Mouse (Mus musculus) heart, adult 2 months (tissue): Measurements from ENCODE around the gene Galnt2. TPM values are rescaled to one million over a fixed set of nuclear protein-coding genes. Genes with fewer than 3 reads are reported as not detected.

Experiments used
- DNase-seq, 2 experiments: peaks; one replicate each; pipeline ENCODE4 v3.0.0; 2021
- H3K27ac ChIP-seq: fragments of 200-600 bp; 2 replicates; pipeline ENCODE4 v1.8.1; 2022
- H3K27me3 ChIP-seq: fragments of 200-500 bp; 2 replicates; pipeline ENCODE4 v1.6.1; 2012; ENCODE audit warnings: mild to moderate bottlenecking, low read length, inconsistent platforms, mixed read lengths; ENCODE audit not compliant: control insufficient read depth, insufficient read depth
- H3K36me3 ChIP-seq: fragments of 200-500 bp; 2 replicates; pipeline ENCODE4 v1.6.1; 2012; ENCODE audit warnings: low read length, inconsistent platforms; ENCODE audit not compliant: control insufficient read depth, insufficient read depth
- H3K4me1 ChIP-seq: fragments of 200-500 bp; 2 replicates; pipeline ENCODE4 v1.6.1; 2011; ENCODE audit warnings: low read length; ENCODE audit not compliant: control insufficient read depth, insufficient read depth
- H3K4me3 ChIP-seq: fragments of 200-600 bp; 2 replicates; pipeline ENCODE4 v1.8.1; 2022
- H3K79me2 ChIP-seq: fragments of 200-500 bp; replicated peaks from 2 replicates; pipeline ENCODE4 v1.6.1; 2012; ENCODE audit warnings: mild to moderate bottlenecking, inconsistent platforms, low read length, moderate library complexity, mixed read lengths; ENCODE audit not compliant: control insufficient read depth, insufficient read depth
- H3K9ac ChIP-seq: fragments of 200-500 bp; 2 replicates; pipeline ENCODE4 v1.6.1; 2012; ENCODE audit warnings: low read depth, mild to moderate bottlenecking, control low read depth, inconsistent platforms, low read length, mixed read lengths
- CTCF ChIP-seq: fragments of 200-600 bp; IDR thresholded peaks from 2 replicates; pipeline ENCODE4 v1.8.1; 2022; ENCODE audit warnings: antibody characterized with exemption, mild to moderate bottlenecking, moderate library complexity
- EP300 ChIP-seq: fragments of 200-500 bp; IDR thresholded peaks from 2 replicates; pipeline ENCODE4 v1.6.1; 2011; ENCODE audit warnings: low read depth, low read length, control low read depth; ENCODE audit not compliant: insufficient read depth
- POLR2A ChIP-seq: fragments of 200-500 bp; IDR thresholded peaks from 2 replicates; pipeline ENCODE4 v1.6.1; 2011; ENCODE audit warnings: mild to moderate bottlenecking, low read depth, low read length, control low read depth; ENCODE audit not compliant: insufficient read depth
- WGBS: fragments of 180-500 bp; shearing (Covaris S2); methylation state at CpG from one replicate; pipeline ENCODE4 v1.1.7; 2018; 5-methylcytosine and 5-hydroxymethylcytosine counted together
- intact Hi-C: fragments of 180-260 bp; cut with DNase I; formaldehyde crosslinking; loops from one replicate; pipeline ENCODE4 v1.15.1; 2025
- polyA plus RNA-seq: library from polyadenylated mRNA; depleted of rRNA; stranded (reverse); fragments of >200 nt; gene quantifications from 2 replicates; pipeline ENCODE4 v1.2.3, GENCODE M21; 2012
- total RNA-seq, 2 experiments: library from RNA; stranded (reverse); gene quantifications; 2 replicates each; pipeline ENCODE4 v1.2.3; 2021

The Galnt2 gene
- total and polyA plus RNA-seq, 3 experiments = 3.7 to 42.9 (median 35.2) TPM

DNA sequence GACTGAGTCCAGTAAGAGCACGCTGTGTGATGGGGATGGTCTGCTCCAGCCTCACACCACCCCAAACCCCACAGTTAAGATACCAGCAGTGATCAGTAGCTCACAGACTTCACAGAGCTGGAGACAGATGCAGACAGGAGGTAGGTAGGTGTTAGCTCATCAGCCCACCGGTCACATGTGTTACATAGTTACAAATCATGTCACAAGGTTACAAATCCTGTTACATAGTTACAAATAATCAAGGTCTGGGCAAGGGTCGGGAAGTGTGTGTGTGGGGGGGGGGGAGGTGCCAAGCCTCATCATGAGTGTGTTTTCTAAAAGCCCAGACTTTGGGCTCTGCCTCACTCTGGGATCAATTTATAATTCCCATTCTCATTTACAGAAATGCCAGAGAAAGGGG, 129.7 kb downstream of the Galnt2 start:
- Histone ChIP-seq H3K36me3 (no peaks in the 10 kb centered on the region), H3K79me2 (no peaks in the 10 kb centered on the region), H3K27me3 (no peaks in the 10 kb centered on the region), H3K27ac (no peak overlapping the region), H3K4me1 (no peaks in the 10 kb centered on the region), H3K9ac (no peak overlapping the region), H3K4me3 (no peak overlapping the region)
- no peak for DNase-seq
- no peak for TF ChIP-seq CTCF
- TF ChIP-seq POLR2A = no peak
- no peak for TF ChIP-seq EP300
- 73% methylated on average over 3 of the region's 3 CpGs for WGBS
- intact Hi-C loops = loop anchor here (10.0 kb wide), 1 partner anchor 566 kb away; no protein-coding TSS in a partner anchor

DNA sequence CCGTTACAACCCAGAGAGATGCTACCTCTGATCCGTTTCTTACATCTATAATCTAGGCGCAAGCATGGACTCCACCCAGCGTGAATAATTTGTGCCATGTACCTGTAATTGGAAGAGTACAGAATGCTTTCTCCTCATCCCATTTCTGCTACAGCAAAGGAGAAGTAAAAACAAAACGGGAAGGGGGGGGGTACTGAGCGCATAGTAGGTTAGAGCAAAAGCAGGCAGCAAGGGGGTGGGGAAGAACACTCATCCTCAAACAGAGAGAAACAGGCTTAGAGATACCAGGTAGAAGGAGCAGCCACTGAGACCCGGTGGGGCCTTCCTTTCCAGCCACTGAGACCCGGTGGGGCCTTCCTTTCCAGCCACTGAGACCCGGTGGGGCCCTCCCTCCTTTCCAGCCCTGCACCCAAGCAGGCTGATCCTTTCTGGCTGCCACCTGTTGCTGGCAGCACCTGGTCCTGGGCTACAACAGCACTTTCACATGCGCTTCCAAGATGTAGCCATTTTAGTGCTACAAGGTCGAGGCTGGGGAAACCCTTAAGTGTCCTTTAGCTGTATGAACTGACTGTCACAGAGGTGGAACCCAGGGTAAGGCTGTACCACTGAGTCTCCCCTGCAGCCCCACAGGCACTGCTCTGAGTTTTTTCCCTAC, 130.7 kb downstream of the Galnt2 start:
- H3K4me3 ChIP-seq = no peak overlapping the region
- WGBS = 78% methylated on average over 11 of the region's 11 CpGs
- intact Hi-C loops = loop anchor here (10.0 kb wide), 1 partner anchor 567 kb away; no protein-coding TSS in a partner anchor

DNA sequence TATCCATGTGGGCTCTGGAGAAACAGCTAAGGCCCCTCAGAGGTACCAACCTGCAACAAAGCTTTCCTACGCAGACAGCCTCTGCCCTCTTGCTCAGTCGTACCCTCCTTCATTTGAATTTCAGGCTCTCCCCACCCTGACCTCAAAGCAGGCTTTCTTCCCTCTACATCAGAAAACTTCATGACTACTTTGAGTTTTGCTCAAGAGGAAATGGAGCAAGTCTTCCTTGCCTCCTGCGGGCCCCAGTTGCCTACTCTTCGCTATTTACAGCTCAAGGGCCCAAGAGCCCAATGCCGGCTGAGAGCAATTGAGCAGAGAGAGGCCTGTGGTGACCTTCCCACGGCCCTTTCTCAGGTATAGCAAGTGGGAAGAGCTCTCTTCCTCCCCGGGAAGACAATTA, 131.4 kb downstream of the Galnt2 start:
- no peaks in the 10 kb centered on the region for H3K36me3 ChIP-seq
- TF ChIP-seq POLR2A = no peak
- TF ChIP-seq CTCF = no peak
- no peak for TF ChIP-seq EP300
- no peaks in the 10 kb centered on the region for H3K79me2 ChIP-seq
- no peak overlapping the region for H3K27ac ChIP-seq
- H3K4me3 ChIP-seq = no peak overlapping the region
- no peaks in the 10 kb centered on the region for H3K27me3 ChIP-seq
- no peaks in the 10 kb centered on the region for H3K4me1 ChIP-seq
- 76% methylated on average over 7 of the region's 7 CpGs for WGBS
- DNase-seq = no peak
- intact Hi-C loops = loop anchor here (10.0 kb wide), 1 partner anchor 568 kb away; no protein-coding TSS in a partner anchor
- no peak overlapping the region for H3K9ac ChIP-seq

More for the DNA sequence above, 130.7 kb downstream of the Galnt2 start:
- no peak for TF ChIP-seq POLR2A
- no peak for TF ChIP-seq CTCF
- TF ChIP-seq EP300 = no peak
- Histone ChIP-seq H3K4me1 (no peaks in the 10 kb centered on the region), H3K27ac (no peak overlapping the region), H3K9ac (no peak overlapping the region), H3K36me3 (no peaks in the 10 kb centered on the region), H3K79me2 (no peaks in the 10 kb centered on the region), H3K27me3 (no peaks in the 10 kb centered on the region)
- DNase-seq = no peak

DNA sequence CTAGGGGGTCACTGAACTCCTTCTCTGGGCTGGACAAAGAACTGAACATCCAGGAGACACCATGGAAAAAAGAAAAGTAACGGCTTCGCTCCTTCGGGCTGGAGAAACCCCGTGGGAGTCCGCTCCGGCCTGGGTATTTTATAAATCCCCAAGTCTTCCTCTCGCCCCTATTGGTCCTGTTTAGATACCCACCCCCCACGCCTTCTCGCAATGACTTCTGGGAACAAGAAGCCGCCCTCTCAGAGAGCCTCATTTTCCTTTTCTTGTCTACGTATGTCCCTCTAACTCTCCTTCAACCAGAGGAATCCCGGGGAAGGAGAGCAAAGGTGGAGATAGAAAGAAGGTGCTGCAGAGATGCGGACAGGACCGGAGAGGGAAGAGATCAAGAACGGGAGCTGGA, 132.1 kb downstream of the Galnt2 start:
- Histone ChIP-seq H3K27ac (no peak overlapping the region), H3K4me3 (no peak overlapping the region), H3K9ac (no peak overlapping the region), H3K4me1 (no peaks in the 10 kb centered on the region), H3K79me2 (no peaks in the 10 kb centered on the region), H3K27me3 (no peaks in the 10 kb centered on the region), H3K36me3 (no peaks in the 10 kb centered on the region)
- DNase-seq = no peak
- intact Hi-C loops = loop anchor here (10.0 kb wide), 1 partner anchor 569 kb away; no protein-coding TSS in a partner anchor
- no peak for TF ChIP-seq CTCF
- TF ChIP-seq POLR2A = no peak
- TF ChIP-seq EP300 = no peak
- 91% methylated on average over 15 of the region's 15 CpGs for WGBS

DNA sequence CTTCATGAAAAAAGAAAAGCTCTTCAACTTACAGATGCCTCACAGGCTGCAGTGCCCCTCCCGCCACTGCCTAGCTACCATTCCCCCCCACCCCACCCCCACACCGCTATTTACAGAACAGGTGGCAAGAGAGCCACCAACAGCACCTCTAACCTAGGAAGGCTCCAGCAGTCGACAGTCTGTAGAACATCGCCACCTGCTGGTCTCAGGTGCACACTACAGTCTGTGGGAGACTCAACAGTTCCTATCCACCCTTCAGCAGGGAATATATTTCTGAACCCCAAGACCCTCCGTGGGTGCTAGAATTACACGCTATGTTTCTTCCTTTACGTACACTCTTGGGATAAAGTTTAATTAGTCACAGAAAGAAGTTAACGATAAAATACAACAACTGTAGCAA, 137.0 kb downstream of the Galnt2 start:
- no peak for TF ChIP-seq POLR2A
- peak; percentile 82 for TF ChIP-seq CTCF
- TF ChIP-seq EP300 = no peak
- Histone ChIP-seq H3K36me3 (no peaks in the 10 kb centered on the region), H3K9ac (no peak overlapping the region), H3K4me3 (no peak overlapping the region), H3K4me1 (no peaks in the 10 kb centered on the region), H3K27me3 (no peaks in the 10 kb centered on the region), H3K27ac (no peak overlapping the region), H3K79me2 (no peaks in the 10 kb centered on the region)
- peak; percentile 35 to 67 for DNase-seq
- 22% methylated on average over 8 of the region's 8 CpGs for WGBS
- intact Hi-C loops = loop anchor here (10.0 kb wide), 1 partner anchor 573 kb away; no protein-coding TSS in a partner anchor

DNA sequence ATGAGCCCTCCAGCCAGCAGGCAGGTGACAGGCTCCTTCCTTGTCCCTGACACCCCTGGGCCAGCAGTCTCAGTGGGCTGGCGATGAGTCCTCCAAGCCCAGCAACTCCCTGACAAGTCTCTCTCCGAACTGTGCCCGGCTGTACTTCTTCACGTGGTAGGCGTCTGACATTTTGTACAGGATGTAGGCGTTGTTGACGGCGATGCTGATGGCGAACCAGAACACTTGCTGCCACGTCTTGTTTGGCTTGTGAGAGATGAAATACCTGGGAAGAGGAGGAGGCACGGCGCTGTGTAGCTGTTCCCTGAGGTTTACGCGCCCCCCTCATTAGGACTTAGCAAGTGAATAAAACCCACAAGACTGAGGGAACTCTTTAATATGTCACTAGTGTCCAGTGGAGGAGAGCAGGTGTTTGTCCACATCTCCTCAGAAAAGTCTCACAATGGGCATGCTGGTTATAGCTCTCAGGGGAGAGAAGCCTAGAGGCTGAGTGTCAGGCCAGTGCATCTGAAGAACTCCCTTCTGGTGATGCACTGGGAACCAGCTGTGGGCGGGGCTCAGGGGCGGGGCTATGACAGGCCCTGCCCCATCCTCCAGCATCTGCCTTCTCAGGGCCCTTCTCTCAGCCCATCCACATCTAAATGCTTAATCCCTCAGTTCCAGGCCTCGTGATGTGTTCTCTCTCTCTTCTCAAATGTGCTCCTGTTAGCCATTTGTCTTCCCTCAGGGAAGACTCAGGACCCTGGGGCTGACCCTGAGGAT, 139.4 kb downstream of the Galnt2 start:
- WGBS = 79% methylated on average over 17 of the region's 17 CpGs
- no peak for DNase-seq
- intact Hi-C loops = no loop called here

More for the DNA sequence above, 139.4 kb downstream of the Galnt2 start:
- Histone ChIP-seq H3K4me1 (peaks cover 2% of the 10 kb centered on the region; the same call in 1 of the 2 replicates), H3K36me3 (no peaks in the 10 kb centered on the region), H3K79me2 (no peaks in the 10 kb centered on the region), H3K4me3 (no peak overlapping the region), H3K27me3 (no peaks in the 10 kb centered on the region), H3K27ac (no peak overlapping the region), H3K9ac (no peak overlapping the region)
- TF ChIP-seq POLR2A = no peak
- TF ChIP-seq CTCF = no peak
- no peak for TF ChIP-seq EP300
